Mouse (Mus musculus): ENCODE results near the gene Dnajc13.

GRCm38 (mm10) chr9:104130141-104130755, 132.5 kb downstream of the Dnajc13 start:
- no peak for TF ChIP-seq CTCF (IDR thresholded peaks at IDR 0.05; ENCODE audit: low read depth)
- TF ChIP-seq EP300 (IDR thresholded peaks at IDR 0.05; ENCODE audit: low read depth), result no peak

Data from liver, embryonic 14.5 days (tissue).